Comparison of ENCODE assay signal across 18 mouse cellular contexts in the genomic region with DNA sequence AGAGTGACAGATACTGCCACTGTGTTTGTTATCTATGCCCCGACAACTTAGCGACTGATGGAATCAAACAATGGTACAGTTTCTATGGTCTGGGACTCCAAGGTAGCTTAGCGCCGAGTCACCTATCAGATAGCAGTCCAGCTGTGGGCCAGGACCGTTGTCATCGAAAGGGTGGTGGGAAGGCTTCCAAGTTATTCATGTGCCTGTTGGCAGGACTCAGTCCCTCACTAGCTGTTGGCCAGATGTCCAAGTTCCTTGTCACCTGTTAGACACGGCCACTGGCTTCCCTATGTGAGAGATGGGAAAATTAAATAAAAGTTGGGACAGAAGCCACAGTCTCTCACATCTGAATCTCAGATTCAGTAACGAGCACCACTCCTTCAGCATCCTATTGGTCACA.
"Had no signal": no experiment of that assay in that cellular context is flagged by ENCODE, and none has a peak within 500 bp of the region (broad histone marks: within the 10 kb centered on the region; RNA-seq: fewer than 3 reads in every experiment).

No protein-coding gene starts in this region.

- H3K9me3 ChIP-seq: lung, embryonic 15.5 days; megakaryocyte, embryonic 14.5 days; midbrain, embryonic 13.5 days; midbrain, embryonic 15.5 days; neural tube, embryonic 12.5 days; stomach, embryonic 15.5 days had no signal

- H3K4me1 ChIP-seq: midbrain, embryonic 13.5 days; midbrain, embryonic 15.5 days; neural tube, embryonic 12.5 days had no signal

- H3K27ac ChIP-seq: lung, embryonic 15.5 days; macrophage; midbrain, embryonic 13.5 days; midbrain, embryonic 15.5 days; neural tube, embryonic 12.5 days; stomach, embryonic 15.5 days; stomach, postnatal 0 days had no signal

- H3K9ac ChIP-seq: liver, postnatal 0 days; lung, embryonic 15.5 days; midbrain, embryonic 13.5 days; midbrain, embryonic 15.5 days; neural tube, embryonic 12.5 days; stomach, embryonic 15.5 days had no signal

- ATAC-seq: lung, postnatal 0 days; midbrain, embryonic 13.5 days; midbrain, embryonic 15.5 days had no signal

- H3K4me2 ChIP-seq: lung, embryonic 15.5 days; midbrain, embryonic 11.5 days; midbrain, embryonic 13.5 days; midbrain, embryonic 15.5 days; neural tube, embryonic 12.5 days; stomach, embryonic 15.5 days had no signal

- H3K36me3 ChIP-seq: lung, embryonic 15.5 days; midbrain, embryonic 13.5 days; midbrain, embryonic 15.5 days; neural tube, embryonic 12.5 days; stomach, embryonic 15.5 days had no signal

- DNase-seq: liver, postnatal 0 days; lung, adult 2 months; lung, postnatal 14 days; lung, postnatal 36 days; right cerebral cortex, postnatal 14 days; thymus, adult 2 months; thymus, postnatal 25 days; thymus, postnatal 4 days had no signal

- H3K4me3 ChIP-seq: lung, embryonic 15.5 days; megakaryocyte, embryonic 14.5 days; midbrain, embryonic 13.5 days; midbrain, embryonic 15.5 days; neural tube, embryonic 12.5 days; stomach, embryonic 15.5 days had no signal

- H3K27me3 ChIP-seq: lung, embryonic 15.5 days; megakaryocyte, embryonic 14.5 days; midbrain, embryonic 13.5 days; midbrain, embryonic 15.5 days; neural tube, embryonic 12.5 days; stomach, embryonic 15.5 days had no signal
